Mouse (Mus musculus) hindbrain, embryonic 10.5 days (tissue): ENCODE results near the gene Guca2b. TPM values are rescaled to one million over a fixed set of nuclear protein-coding genes. Genes with fewer than 3 reads are reported as not detected.

ENCODE experiments used
- DNase-seq: peaks from one replicate; pipeline ENCODE4 v3.0.0-alpha.2; 2017; ENCODE audit warnings: low spot score
- H3K27ac ChIP-seq: fragments of 300-500 bp; sonication (generic); 2 replicates; pipeline ENCODE4 v1.5.1; 2016; ENCODE audit warnings: mild to moderate bottlenecking, moderate library complexity
- H3K27me3 ChIP-seq: fragments of 300-500 bp; sonication (generic); 2 replicates; pipeline ENCODE4 v1.6.1; 2016; ENCODE audit warnings: mild to moderate bottlenecking; ENCODE audit not compliant: poor library complexity, insufficient read depth, severe bottlenecking
- H3K36me3 ChIP-seq: fragments of 300-500 bp; sonication (generic); 2 replicates; pipeline ENCODE4 v1.6.1; 2016; ENCODE audit warnings: mild to moderate bottlenecking, moderate library complexity
- H3K4me1 ChIP-seq: fragments of 300-500 bp; sonication (generic); replicated peaks from 2 replicates; pipeline ENCODE4 v1.6.1; 2016; ENCODE audit warnings: mild to moderate bottlenecking
- H3K4me3 ChIP-seq: fragments of 300-500 bp; sonication (generic); 2 replicates; pipeline ENCODE4 v1.5.1; 2016; ENCODE audit warnings: mild to moderate bottlenecking, moderate library complexity
- H3K9me3 ChIP-seq: fragments of 300-500 bp; sonication (generic); 2 replicates; pipeline ENCODE4 v1.6.1; 2016; ENCODE audit warnings: mild to moderate bottlenecking, moderate library complexity
- WGBS: fragments of 180-500 bp; shearing (Covaris S2); methylation state at CpG from one replicate; pipeline ENCODE4 v1.1.7; 2016; 5-methylcytosine and 5-hydroxymethylcytosine counted together
- polyA plus RNA-seq: library from polyadenylated mRNA; unstranded; fragments of >200 nt; fragmentation: Nextera tagmentation; extraction: Ambion mirVana; gene quantifications from 2 replicates; pipeline ENCODE4 v1.2.1, GENCODE M21; 2016

The Guca2b gene
- polyA plus RNA-seq, 1 experiment from 2014 or later, result not detected

DNA sequence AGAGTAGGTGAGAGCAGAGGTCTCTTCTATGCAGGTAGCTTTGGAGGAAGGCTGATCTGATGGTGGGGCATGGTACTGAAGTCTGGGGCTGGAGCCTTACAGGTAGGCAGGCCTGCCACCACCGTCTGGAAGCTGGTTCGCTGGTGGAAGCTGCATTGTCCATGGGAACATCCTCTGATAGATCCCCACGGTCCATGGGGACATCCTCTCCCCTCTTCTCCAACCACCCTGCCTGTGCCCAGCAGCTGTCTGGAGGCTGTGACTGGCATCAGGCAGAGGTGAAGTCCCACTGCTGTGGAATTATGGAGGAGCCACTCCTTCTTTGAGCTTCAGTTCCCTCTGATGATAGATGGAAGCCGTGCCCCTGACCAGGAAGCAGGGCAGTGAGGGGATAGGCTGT lies 9.8 kb upstream of the Guca2b start:
- DNase-seq, result no peak
- H3K9me3 ChIP-seq, result no peaks in the 10 kb centered on the region
- peaks cover 18% of the 10 kb centered on the region for H3K4me1 ChIP-seq
- WGBS, result 77% methylated on average over 4 of the region's 4 CpGs
- H3K27me3 ChIP-seq, result no peaks in the 10 kb centered on the region
- H3K4me3 ChIP-seq, result no peak overlapping the region
- no peak overlapping the region for H3K27ac ChIP-seq
- H3K36me3 ChIP-seq, result no peaks in the 10 kb centered on the region

DNA sequence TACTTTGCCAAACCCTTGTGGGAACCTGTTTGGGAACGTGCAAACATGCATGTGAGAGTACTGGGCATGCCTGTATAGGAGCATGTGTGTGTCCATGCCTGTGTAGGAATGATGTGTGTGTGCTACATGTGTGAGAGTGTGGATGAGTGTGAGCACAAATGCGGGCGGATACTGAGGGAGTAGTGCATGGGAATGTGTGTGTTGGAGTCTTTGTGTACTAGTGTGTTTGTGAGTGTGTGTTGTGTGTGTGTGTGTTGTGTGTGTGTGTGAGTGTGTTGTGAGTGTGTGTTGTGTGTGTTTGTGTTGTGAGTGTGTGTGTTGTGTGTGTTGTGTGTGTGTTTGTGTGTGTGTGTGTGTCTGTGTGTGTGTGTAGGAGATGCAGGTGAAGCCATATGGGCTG lies 9.4 kb upstream of the Guca2b start:
- H3K27ac ChIP-seq, result no peak overlapping the region
- WGBS, result 85% methylated on average over 3 of the region's 3 CpGs
- H3K27me3 ChIP-seq, result no peaks in the 10 kb centered on the region
- DNase-seq, result no peak
- H3K36me3 ChIP-seq, result no peaks in the 10 kb centered on the region
- no peak overlapping the region for H3K4me3 ChIP-seq
- no peaks in the 10 kb centered on the region for H3K9me3 ChIP-seq
- peaks cover 18% of the 10 kb centered on the region for H3K4me1 ChIP-seq

DNA sequence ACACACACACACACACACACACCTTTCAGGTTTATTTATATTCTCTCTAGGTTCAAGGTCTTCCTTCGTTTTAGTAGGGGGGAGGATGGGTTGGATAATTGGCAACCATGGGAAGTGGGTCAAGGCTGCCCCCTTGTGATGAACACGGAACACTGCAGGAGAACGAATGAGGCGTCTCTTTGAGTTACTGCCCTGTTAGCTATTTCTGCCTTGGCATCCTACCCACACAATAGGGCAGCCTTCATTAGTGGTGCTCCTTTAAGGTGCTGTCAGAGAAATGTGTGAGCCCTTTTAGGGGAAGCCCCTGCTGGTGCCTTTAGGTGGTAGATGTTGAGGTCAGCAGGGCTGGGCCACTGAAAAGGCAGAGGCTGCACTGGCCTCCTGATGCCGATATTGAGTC lies 8.7 kb upstream of the Guca2b start:
- Histone ChIP-seq H3K36me3 (no peaks in the 10 kb centered on the region), H3K27ac (no peak overlapping the region), H3K27me3 (no peaks in the 10 kb centered on the region), H3K4me1 (peaks cover 18% of the 10 kb centered on the region), H3K9me3 (no peaks in the 10 kb centered on the region), H3K4me3 (no peak overlapping the region)
- 22% methylated on average over 5 of the region's 5 CpGs for WGBS
- DNase-seq, result peak; percentile 49

DNA sequence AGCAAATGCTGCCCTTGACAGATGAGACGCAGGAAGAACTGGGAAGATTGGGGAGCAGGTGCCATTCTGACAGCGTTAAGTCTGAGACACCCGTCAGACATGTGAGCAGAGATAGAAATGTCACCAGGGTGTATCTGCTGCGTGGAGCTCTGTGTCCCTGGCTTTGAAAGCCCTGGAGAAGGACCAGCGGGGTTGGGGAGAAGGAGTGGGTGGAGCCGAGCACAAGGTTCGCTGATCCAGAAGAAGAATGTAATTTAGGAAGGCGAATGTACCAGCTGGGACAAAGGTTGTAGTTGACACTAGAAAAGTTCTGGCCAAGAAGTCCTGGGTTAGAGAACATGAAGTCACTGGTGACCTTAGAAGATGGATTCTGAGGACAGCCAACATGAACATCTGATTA lies 7.4 kb upstream of the Guca2b start:
- 45% methylated on average over 8 of the region's 8 CpGs for whole genome bisulfite sequencing
- no peak for DNase-seq
- peaks cover 18% of the 10 kb centered on the region for H3K4me1 ChIP-seq
- H3K9me3 ChIP-seq, result no peaks in the 10 kb centered on the region
- H3K27ac ChIP-seq, result no peak overlapping the region
- no peaks in the 10 kb centered on the region for H3K27me3 ChIP-seq
- no peak overlapping the region for H3K4me3 ChIP-seq
- H3K36me3 ChIP-seq, result no peaks in the 10 kb centered on the region

DNA sequence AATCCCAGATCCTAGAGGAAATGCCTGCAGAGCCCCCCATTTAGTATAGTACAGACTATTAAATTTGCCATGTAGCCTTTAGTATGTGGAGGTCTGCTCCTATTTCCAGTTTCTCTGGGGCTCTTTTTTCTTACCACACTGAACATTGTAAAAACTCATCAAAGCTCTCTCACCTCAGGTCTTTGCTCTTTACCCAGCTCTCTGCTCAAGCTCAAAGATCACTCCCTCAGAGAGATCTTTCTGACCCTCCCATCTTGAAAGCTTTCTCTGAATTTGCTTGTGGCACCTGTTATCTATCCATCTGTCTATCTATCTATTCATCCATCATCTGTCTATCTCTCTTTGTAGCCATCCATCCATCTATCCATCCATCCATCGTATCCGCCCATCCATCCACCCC lies 6.4 kb upstream of the Guca2b start:
- no peaks in the 10 kb centered on the region for H3K27me3 ChIP-seq
- no peak for DNase-seq
- H3K4me1 ChIP-seq, result peaks cover 16% of the 10 kb centered on the region
- 94% methylated on average over 2 of the region's 2 CpGs for WGBS
- no peak overlapping the region for H3K27ac ChIP-seq
- no peaks in the 10 kb centered on the region for H3K36me3 ChIP-seq
- H3K4me3 ChIP-seq, result no peak overlapping the region
- H3K9me3 ChIP-seq, result no peaks in the 10 kb centered on the region

DNA sequence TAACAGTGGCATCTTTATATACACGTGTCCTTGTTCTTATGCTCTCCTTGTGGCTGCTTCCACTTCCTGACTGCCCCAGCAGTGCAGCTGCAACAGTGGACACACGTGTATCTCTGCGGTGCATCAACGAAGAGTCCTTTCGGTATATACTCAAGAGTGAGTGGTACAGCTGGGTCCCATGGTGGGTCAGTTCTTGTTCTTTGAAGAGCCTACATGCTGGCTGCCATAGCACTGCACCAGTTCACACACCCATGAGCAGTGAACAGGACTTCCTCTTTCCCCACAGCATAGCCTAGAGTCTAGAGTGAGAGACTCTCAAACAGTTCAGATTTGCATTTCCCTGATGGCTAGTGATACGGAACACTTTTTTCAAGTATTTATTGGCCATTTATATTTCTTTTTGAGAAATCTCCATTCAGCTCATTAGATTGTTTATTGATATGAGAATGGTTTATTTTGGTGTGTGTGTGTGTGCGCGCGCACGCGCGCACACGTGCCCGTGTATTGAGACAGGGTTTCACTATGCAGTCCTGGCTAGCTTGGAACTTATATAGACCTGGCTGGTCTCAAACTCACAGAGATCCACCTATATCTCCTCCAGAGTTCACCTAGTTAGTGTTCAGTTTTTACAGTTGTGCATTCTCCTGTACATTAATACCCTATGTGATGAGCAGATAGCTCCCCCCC lies 4.8 kb upstream of the Guca2b start:
- no peak for DNase-seq
- H3K27ac ChIP-seq, result no peak overlapping the region

DNA sequence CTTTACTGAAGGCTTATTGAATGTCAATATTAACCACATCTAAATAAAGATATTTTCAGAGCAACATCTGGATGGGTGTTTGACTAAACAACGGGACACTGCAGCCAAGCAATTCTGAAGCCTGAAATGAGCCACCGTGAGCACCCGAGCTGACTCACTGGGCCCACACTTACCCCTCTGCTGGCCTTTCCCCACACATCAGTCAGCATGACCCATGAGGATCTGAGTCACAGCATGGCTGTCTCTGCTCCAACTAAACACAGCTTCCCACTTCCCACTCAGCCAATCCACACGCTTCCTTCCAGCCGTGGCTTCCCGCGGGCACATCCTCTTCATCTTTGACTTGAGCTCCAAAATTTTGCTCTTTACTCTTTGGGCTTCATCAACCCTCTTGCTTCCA lies 4.2 kb upstream of the Guca2b start:
- Histone ChIP-seq H3K4me1 (peaks cover 7% of the 10 kb centered on the region), H3K9me3 (no peaks in the 10 kb centered on the region), H3K36me3 (no peaks in the 10 kb centered on the region), H3K27me3 (no peaks in the 10 kb centered on the region), H3K27ac (no peak overlapping the region), H3K4me3 (no peak overlapping the region)
- no peak for DNase-seq
- 92% methylated on average over 7 of the region's 7 CpGs for WGBS

More for the DNA sequence above, 4.8 kb upstream of the Guca2b start:
- H3K36me3 ChIP-seq, result no peaks in the 10 kb centered on the region
- H3K9me3 ChIP-seq, result no peaks in the 10 kb centered on the region
- H3K4me3 ChIP-seq, result no peak overlapping the region
- 95% methylated on average over 14 of the region's 14 CpGs for WGBS
- H3K4me1 ChIP-seq, result peaks cover 7% of the 10 kb centered on the region
- H3K27me3 ChIP-seq, result no peaks in the 10 kb centered on the region

DNA sequence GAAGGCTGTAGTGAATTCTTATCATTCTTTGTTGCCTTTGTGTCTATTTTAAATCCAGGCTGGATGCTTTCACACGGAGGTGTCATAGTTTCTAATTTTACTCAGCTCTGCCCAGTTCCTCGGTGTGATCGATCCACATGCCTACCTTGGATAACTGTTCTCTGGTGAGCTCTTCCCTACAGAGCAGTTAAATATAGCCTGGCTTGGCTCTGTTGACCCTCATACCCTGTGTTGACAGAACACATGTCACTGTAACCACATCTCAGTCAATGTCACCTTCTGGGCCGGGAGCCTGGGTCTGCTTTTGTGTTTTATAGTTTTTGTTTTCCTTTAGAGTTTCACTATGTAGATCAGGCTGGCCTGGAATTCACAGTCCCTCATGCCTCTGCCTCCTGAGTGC lies 3.4 kb upstream of the Guca2b start:
- Histone ChIP-seq H3K36me3 (no peaks in the 10 kb centered on the region), H3K9me3 (no peaks in the 10 kb centered on the region), H3K27ac (no peak overlapping the region), H3K4me1 (peaks cover 7% of the 10 kb centered on the region), H3K4me3 (no peak overlapping the region), H3K27me3 (no peaks in the 10 kb centered on the region)
- DNase-seq, result no peak
- WGBS, result 81% methylated on average over 4 of the region's 4 CpGs

DNA sequence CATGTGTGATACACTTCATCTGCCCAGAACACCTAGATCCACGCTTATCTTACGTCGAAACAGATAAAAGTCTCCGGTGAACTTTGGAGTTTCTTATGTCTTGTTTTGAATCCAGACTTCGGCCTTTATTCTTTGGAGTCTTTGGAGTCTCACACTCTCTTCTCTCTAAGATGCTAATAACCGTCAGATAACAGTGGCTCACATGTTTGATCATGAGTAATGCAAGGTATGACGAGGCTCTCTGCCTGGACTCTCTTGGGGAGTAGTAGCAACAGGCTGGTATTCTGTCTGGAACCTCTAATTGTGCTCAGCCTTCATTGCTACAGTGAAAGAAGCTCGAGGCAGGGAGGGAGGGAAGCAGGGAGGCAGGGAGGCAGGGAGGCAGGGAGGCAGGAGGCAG lies 1.3 kb upstream of the Guca2b start:
- WGBS, result 84% methylated on average over 8 of the region's 8 CpGs
- H3K4me1 ChIP-seq, result no peaks in the 10 kb centered on the region
- DNase-seq, result no peak
- no peak overlapping the region for H3K27ac ChIP-seq
- no peaks in the 10 kb centered on the region for H3K9me3 ChIP-seq
- no peaks in the 10 kb centered on the region for H3K36me3 ChIP-seq
- no peak overlapping the region for H3K4me3 ChIP-seq
- no peaks in the 10 kb centered on the region for H3K27me3 ChIP-seq

DNA sequence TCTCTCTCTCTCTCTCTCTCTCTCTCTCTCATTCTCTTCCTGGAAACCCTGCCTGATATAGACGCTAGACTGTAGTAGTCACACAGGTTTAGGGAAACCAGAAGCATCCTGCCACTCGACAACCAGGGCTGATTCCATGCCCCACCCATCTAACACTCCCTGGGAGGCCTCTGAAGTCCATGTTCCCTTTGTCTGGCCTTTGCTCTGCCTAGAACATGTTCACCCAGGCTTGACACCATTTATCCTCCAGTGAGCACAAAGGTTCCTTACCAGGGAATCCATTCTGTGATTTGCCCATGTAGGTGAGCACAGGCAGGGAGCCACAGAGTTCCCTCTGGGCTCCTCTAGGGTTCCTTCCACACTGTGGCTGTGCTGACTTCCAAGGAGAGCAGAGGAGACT lies 508 bp downstream of the Guca2b start:
- no peaks in the 10 kb centered on the region for H3K4me1 ChIP-seq
- peaks cover 7% of the 10 kb centered on the region for H3K9me3 ChIP-seq
- no peak overlapping the region for H3K27ac ChIP-seq
- H3K27me3 ChIP-seq, result no peaks in the 10 kb centered on the region
- no peaks in the 10 kb centered on the region for H3K36me3 ChIP-seq
- H3K4me3 ChIP-seq, result no peak overlapping the region
- 63% methylated on average over 2 of the region's 2 CpGs for WGBS
- no peak for DNase-seq

DNA sequence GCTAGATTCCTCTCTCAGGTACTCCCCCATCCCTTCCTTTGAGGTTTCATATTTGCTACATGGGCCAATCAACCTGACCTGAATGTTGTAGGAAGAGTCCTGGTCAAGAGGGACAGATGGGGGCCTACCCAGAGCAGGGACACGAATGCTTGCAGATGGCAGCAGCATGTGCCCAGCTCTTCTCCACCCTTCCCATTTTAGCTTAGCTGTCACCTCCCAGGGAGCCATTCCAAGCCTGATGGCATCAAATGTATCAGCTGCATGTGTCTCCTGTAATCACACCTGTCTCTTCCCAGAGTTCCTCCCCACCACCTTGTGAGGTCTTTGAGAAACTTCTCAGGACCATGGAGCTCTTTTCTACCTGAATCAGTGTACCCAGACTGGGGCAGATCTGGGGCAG lies 1.7 kb downstream of the Guca2b start:
- Histone ChIP-seq H3K9me3 (peaks cover 13% of the 10 kb centered on the region), H3K36me3 (no peaks in the 10 kb centered on the region), H3K27me3 (no peaks in the 10 kb centered on the region), H3K4me1 (no peaks in the 10 kb centered on the region), H3K4me3 (no peak overlapping the region), H3K27ac (no peak overlapping the region)
- 75% methylated on average over 1 of the region's 1 CpGs for WGBS
- DNase-seq, result no peak

DNA sequence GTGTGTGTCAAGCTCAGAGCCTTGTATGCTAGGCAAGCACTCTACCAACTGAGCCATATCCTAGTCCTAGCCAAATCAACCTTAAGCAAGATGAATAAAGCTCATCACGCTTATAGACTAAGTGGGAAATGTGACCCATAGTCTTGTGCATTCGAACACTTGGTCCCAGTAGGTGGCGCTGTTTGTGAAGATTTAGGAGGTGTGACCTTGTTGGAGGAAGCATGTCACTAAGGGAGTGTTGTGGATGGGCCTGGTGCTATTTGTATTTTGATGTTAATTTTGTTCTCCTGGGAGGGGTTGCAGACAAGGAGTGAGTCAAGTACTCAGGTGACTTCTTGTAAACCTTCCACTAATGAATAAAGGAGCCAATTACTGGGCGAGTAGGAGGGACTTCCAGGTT lies 16.1 kb downstream of the Guca2b start:
- 83% methylated on average over 4 of the region's 4 CpGs for WGBS
- Histone ChIP-seq H3K27ac (no peak overlapping the region), H3K27me3 (no peaks in the 10 kb centered on the region), H3K4me1 (no peaks in the 10 kb centered on the region), H3K4me3 (no peak overlapping the region), H3K9me3 (peaks cover 8% of the 10 kb centered on the region), H3K36me3 (no peaks in the 10 kb centered on the region)
- no peak for DNase-seq

DNA sequence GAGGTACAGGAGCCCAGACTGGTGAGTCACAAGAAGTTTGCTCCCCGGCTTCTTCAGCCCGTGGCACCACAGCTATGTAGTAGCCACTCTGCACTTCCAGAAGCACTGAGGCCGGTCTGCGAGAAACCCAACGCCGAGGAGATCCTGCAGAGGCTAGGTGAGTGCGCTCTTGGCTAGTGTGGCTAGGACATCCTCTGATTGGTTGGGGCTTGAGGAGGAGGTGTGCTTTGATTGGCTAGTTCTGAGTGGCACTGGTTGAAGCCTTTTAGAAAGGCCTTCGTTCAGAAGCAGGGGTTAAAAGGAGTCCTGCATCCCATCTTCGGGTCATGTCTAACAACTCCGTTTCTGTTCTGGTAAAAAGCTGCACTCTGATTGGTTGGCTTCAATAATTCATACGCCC lies 20.1 kb downstream of the Guca2b start:
- Histone ChIP-seq H3K27ac (no peak overlapping the region), H3K4me3 (no peak overlapping the region), H3K27me3 (no peaks in the 10 kb centered on the region), H3K36me3 (no peaks in the 10 kb centered on the region), H3K9me3 (peaks cover 8% of the 10 kb centered on the region), H3K4me1 (peaks cover 16% of the 10 kb centered on the region; the same call in 1 of the 2 replicates)
- DNase-seq, result no peak
- WGBS, result 58% methylated on average over 11 of the region's 11 CpGs

DNA sequence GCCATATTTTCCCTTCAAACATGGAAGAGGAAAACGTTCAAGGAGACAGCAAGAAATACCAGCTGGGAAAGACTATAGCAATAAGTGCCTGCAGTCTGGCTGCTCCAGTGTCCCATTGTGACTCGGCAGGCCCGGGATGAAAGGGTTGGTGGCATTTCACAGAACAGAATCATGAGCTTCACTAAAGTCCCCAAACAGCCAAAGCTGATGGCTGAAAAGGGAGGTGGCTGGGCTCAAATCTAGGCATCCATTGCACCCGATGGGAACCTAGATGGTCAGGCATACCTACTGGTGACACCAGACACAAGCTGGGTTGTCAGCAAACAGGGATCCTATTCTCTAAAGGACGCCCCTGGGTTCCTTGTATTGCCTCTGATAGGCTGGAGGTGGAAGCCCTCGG lies 20.8 kb downstream of the Guca2b start:
- 85% methylated on average over 6 of the region's 6 CpGs for WGBS
- Histone ChIP-seq H3K4me1 (peaks cover 23% of the 10 kb centered on the region), H3K27me3 (no peaks in the 10 kb centered on the region), H3K4me3 (no peak overlapping the region), H3K36me3 (no peaks in the 10 kb centered on the region), H3K9me3 (peaks cover 5% of the 10 kb centered on the region), H3K27ac (no peak overlapping the region)
- DNase-seq, result no peak
